Mouse (Mus musculus) testis, adult 2 months (tissue): ENCODE results near the gene Gm10153. TPM values are rescaled to one million over a fixed set of nuclear protein-coding genes. Genes with fewer than 3 reads are reported as not detected.
"Not testable (repeated sequence)": the region's sequence is repeated elsewhere in the genome, so short reads cannot be mapped to it uniquely, and the experiment has no call there.

Experiments used
- H3K27ac ChIP-seq: fragments of 200-500 bp; 2 replicates; pipeline ENCODE4 v1.5.1; 2012; ENCODE audit warnings: low read depth, low read length; ENCODE audit not compliant: control insufficient read depth, insufficient read depth
- H3K27me3 ChIP-seq: fragments of 200-500 bp; 2 replicates; pipeline ENCODE4 v1.6.1; 2012; ENCODE audit warnings: mild to moderate bottlenecking, low read length, moderate library complexity; ENCODE audit not compliant: control insufficient read depth, insufficient read depth
- H3K36me3 ChIP-seq: fragments of 200-500 bp; 2 replicates; pipeline ENCODE4 v1.6.1; 2012; ENCODE audit warnings: mild to moderate bottlenecking, low read length; ENCODE audit not compliant: control insufficient read depth, insufficient read depth
- H3K4me1 ChIP-seq: fragments of 200-500 bp; 2 replicates; pipeline ENCODE4 v1.6.1; 2012; ENCODE audit warnings: low read length; ENCODE audit not compliant: control insufficient read depth, insufficient read depth
- H3K4me3 ChIP-seq: fragments of 200-500 bp; 2 replicates; pipeline ENCODE4 v1.5.1; 2012; ENCODE audit warnings: low read depth, mild to moderate bottlenecking, low read length, moderate library complexity, mixed read lengths; ENCODE audit not compliant: control insufficient read depth
- CTCF ChIP-seq: fragments of 200-500 bp; IDR thresholded peaks from 2 replicates; pipeline ENCODE4 v1.5.1; 2012; ENCODE audit warnings: low read depth, mild to moderate bottlenecking, inconsistent platforms, low read length, moderate library complexity; ENCODE audit not compliant: control insufficient read depth, insufficient read depth, insufficient replicate concordance
- POLR2A ChIP-seq: fragments of 200-500 bp; IDR thresholded peaks from 2 replicates; pipeline ENCODE4 v1.6.1; 2012; ENCODE audit warnings: low read depth, mild to moderate bottlenecking, inconsistent platforms, low read length, moderate library complexity; ENCODE audit not compliant: control insufficient read depth
- polyA plus RNA-seq: library from polyadenylated mRNA; depleted of rRNA; stranded (reverse); fragments of >200 nt; gene quantifications from 2 replicates; pipeline ENCODE4 v1.2.3, GENCODE M21; 2012; rRNA removed

The Gm10153 gene
- polyA plus RNA-seq, 1 experiment: not detected

- no peak for TF ChIP-seq POLR2A
- TF ChIP-seq CTCF: no peak
- Histone ChIP-seq H3K27ac (no peak overlapping the region), H3K27me3 (no peaks in the 10 kb centered on the region), H3K4me1 (no peaks in the 10 kb centered on the region), H3K36me3 (no peaks in the 10 kb centered on the region), H3K4me3 (no peak overlapping the region)
These were observed 34.9 kb downstream of the Gm10153 start for GRCm38 (mm10) chr7:142155308-142155707.

- H3K27ac ChIP-seq: no peak overlapping the region
- H3K36me3 ChIP-seq: no peaks in the 10 kb centered on the region
- H3K4me3 ChIP-seq: no peak overlapping the region
- H3K27me3 ChIP-seq: no peaks in the 10 kb centered on the region
- H3K4me1 ChIP-seq: no peaks in the 10 kb centered on the region
- TF ChIP-seq CTCF: no peak
- no peak for TF ChIP-seq POLR2A
These were observed 38.0 kb downstream of the Gm10153 start for GRCm38 (mm10) chr7:142152191-142152590.

- no peaks in the 10 kb centered on the region for H3K4me1 ChIP-seq
- H3K27me3 ChIP-seq: no peaks in the 10 kb centered on the region
- H3K36me3 ChIP-seq: no peaks in the 10 kb centered on the region
- no peak overlapping the region for H3K27ac ChIP-seq
- no peak overlapping the region for H3K4me3 ChIP-seq
- TF ChIP-seq CTCF (no peak), POLR2A (no peak)
These were observed 41.6 kb downstream of the Gm10153 start for GRCm38 (mm10) chr7:142148633-142149032.

GRCm38 (mm10) chr7:142146033-142146432, 44.2 kb downstream of the Gm10153 start:
- Histone ChIP-seq H3K36me3 (no peaks in the 10 kb centered on the region), H3K27me3 (no peaks in the 10 kb centered on the region), H3K27ac (no peak overlapping the region), H3K4me1 (no peaks in the 10 kb centered on the region), H3K4me3 (no peak overlapping the region)
- no peak for TF ChIP-seq POLR2A
- no peak for TF ChIP-seq CTCF

GRCm38 (mm10) chr7:142145413-142145940, 44.7 kb downstream of the Gm10153 start:
- Histone ChIP-seq H3K4me3 (no peak overlapping the region), H3K36me3 (no peaks in the 10 kb centered on the region), H3K27ac (no peak overlapping the region), H3K4me1 (no peaks in the 10 kb centered on the region), H3K27me3 (no peaks in the 10 kb centered on the region)
- no peak for TF ChIP-seq CTCF
- no peak for TF ChIP-seq POLR2A

- Histone ChIP-seq H3K36me3 (no peaks in the 10 kb centered on the region), H3K4me1 (no peaks in the 10 kb centered on the region), H3K27me3 (no peaks in the 10 kb centered on the region), H3K4me3 (no peak within 1 kb of the TSS), H3K27ac (no peak within 1 kb of the TSS)
- no peak for TF ChIP-seq CTCF
- no peak for TF ChIP-seq POLR2A
These were observed 45.7 kb downstream of the Gm10153 start, which contains the start of gene Gm45337 for GRCm38 (mm10) chr7:142144507-142144906. Gene Gm45337 (minus strand): TSS chr7:142144607.

- not testable (repeated sequence) for H3K36me3 ChIP-seq, H3K4me3 ChIP-seq, H3K27me3 ChIP-seq, H3K4me1 ChIP-seq, H3K27ac ChIP-seq
These were observed 46.6 kb downstream of the Gm10153 start for GRCm38 (mm10) chr7:142143506-142144010.

GRCm38 (mm10) chr7:142140696-142141095, 49.5 kb downstream of the Gm10153 start:
- TF ChIP-seq CTCF (no peak), POLR2A (no peak)
- no peaks in the 10 kb centered on the region for H3K4me1 ChIP-seq
- H3K27me3 ChIP-seq: no peaks in the 10 kb centered on the region
- no peak overlapping the region for H3K27ac ChIP-seq
- no peak overlapping the region for H3K4me3 ChIP-seq
- no peaks in the 10 kb centered on the region for H3K36me3 ChIP-seq

Other genes with a start within 250 kb of the Gm10153 start
- 99.9 and 110 TPM in 2 replicates for gene Brsk2, start 240.6 kb downstream of the Gm10153 start, polyA plus RNA-seq
- 19.4 and 21.3 TPM in 2 replicates for gene Mob2, start 129.3 kb downstream of the Gm10153 start, polyA plus RNA-seq
- 0.48 and 0.94 TPM in 2 replicates for gene Dusp8, start 94.5 kb downstream of the Gm10153 start, polyA plus RNA-seq
- not detected in 2 replicates for gene Gm45618, start 69.7 kb downstream of the Gm10153 start, polyA plus RNA-seq
- not detected in 2 replicates for gene Gm39115, start 54.4 kb downstream of the Gm10153 start, polyA plus RNA-seq
- gene Gm45337, start 45.8 kb downstream of the Gm10153 start, polyA plus RNA-seq: not detected in 2 replicates
- gene Gm29735, start 33.3 kb downstream of the Gm10153 start, polyA plus RNA-seq: not detected in 2 replicates
- not detected in 2 replicates for gene Gm4553, start 24.6 kb downstream of the Gm10153 start, polyA plus RNA-seq
- not detected in 2 replicates for gene Krtap5-2, start 14.4 kb downstream of the Gm10153 start, polyA plus RNA-seq
- not detected in 2 replicates for gene Krtap5-3, start 11.0 kb upstream of the Gm10153 start, polyA plus RNA-seq
- gene Gm7579, start 21.5 kb upstream of the Gm10153 start, polyA plus RNA-seq: not detected in 2 replicates
- 0.08 and 0.17 TPM in 2 replicates for gene Krtap5-5, start 39.6 kb upstream of the Gm10153 start, polyA plus RNA-seq
- not detected in 2 replicates for gene Gm40460, start 50.7 kb upstream of the Gm10153 start, polyA plus RNA-seq
- gene Gm2431, start 68.0 kb upstream of the Gm10153 start, polyA plus RNA-seq: not detected in 2 replicates
- gene Gm4559, start 84.0 kb upstream of the Gm10153 start, polyA plus RNA-seq: not detected in 2 replicates
- gene Krtap5-1, start 106.7 kb upstream of the Gm10153 start, polyA plus RNA-seq: not detected in 2 replicates
- not detected in 2 replicates for gene Krtap5-4, start 113.2 kb upstream of the Gm10153 start, polyA plus RNA-seq
- gene Ifitm10, start 183.4 kb upstream of the Gm10153 start, polyA plus RNA-seq: 0.20 TPM in 1 of 2 replicates, not detected in the other
- not detected in 2 replicates for gene Gm49369, start 192.3 kb upstream of the Gm10153 start, polyA plus RNA-seq
- gene Ctsd, start 197.6 kb upstream of the Gm10153 start, polyA plus RNA-seq: 75.7 and 78.7 TPM in 2 replicates
- gene Syt8, start 244.5 kb upstream of the Gm10153 start, polyA plus RNA-seq: 0.28 and 1.2 TPM in 2 replicates